Mouse (Mus musculus): ENCODE measurements around the gene Tmem38b. TPM values are rescaled to one million over a fixed set of nuclear protein-coding genes. Genes with fewer than 3 reads are reported as not detected.

Gene Tmem38b
- total and polyA plus RNA-seq, 3 experiments, result 3.1 to 5.9 TPM; not detected in 1

- no peak for TF ChIP-seq CHD2 (IDR thresholded peaks at IDR 0.05; ENCODE audit: low read length)
- no peak for TF ChIP-seq RCOR1 (IDR thresholded peaks at IDR 0.05; ENCODE audit: low read depth, low read length)
- TF ChIP-seq TBP (IDR thresholded peaks at IDR 0.05; ENCODE audit: low read depth, low read length), result no peak
- no peak for TF ChIP-seq TCF12 (IDR thresholded peaks at IDR 0.05; ENCODE audit: low read depth, low read length)
- no peak for TF ChIP-seq POLR2AphosphoS2 (IDR thresholded peaks at IDR 0.05; ENCODE audit: low read length)
- H3K9ac ChIP-seq (ENCODE audit: control insufficient read depth, low read depth, low read length, poor library complexity, severe bottlenecking), result no peak overlapping the region
- no peaks in the 10 kb centered on the region for H3K27me3 ChIP-seq (ENCODE audit: control insufficient read depth in 1 of 2, insufficient read depth in 2 of 2, low read length in 2 of 2)
- peaks cover 0 to 2% of the 10 kb centered on the region in 2 experiments; a peak in 1 of 4 replicates for H3K36me3 ChIP-seq (ENCODE audit: control insufficient read depth in 1 of 2, insufficient read depth in 2 of 2, low read length in 2 of 2)
- no peaks in the 10 kb centered on the region for H3K9me3 ChIP-seq (replicated peaks; ENCODE audit: insufficient read depth, low read length)
- no peak for DNase-seq (ENCODE audit: low read depth, low spot score)
- no peak overlapping the region for H3K27ac ChIP-seq (ENCODE audit: control insufficient read depth, low read depth, low read length)
- H3K4me3 ChIP-seq (ENCODE audit: control insufficient read depth in 1 of 2, insufficient read depth in 1 of 2, low read depth in 2 of 2, low read length in 2 of 2), result no peak overlapping the region
- peaks cover 0 to 3% of the 10 kb centered on the region in 2 experiments; a peak in 2 of 4 replicates for H3K4me1 ChIP-seq (ENCODE audit: control insufficient read depth in 1 of 2, insufficient read depth in 2 of 2, low read length in 2 of 2)
- H3K79me2 ChIP-seq (ENCODE audit: control insufficient read depth, insufficient read depth, low read length, poor library complexity), result no peaks in the 10 kb centered on the region
Observed at GRCm38 (mm10) chr4:53862101-53862500, 36.3 kb downstream of the Tmem38b start.

GRCm38 (mm10) chr4:53864098-53864820 is 38.4 kb downstream of the Tmem38b start:
- Histone ChIP-seq H3K27me3 (ENCODE audit: control insufficient read depth in 1 of 2, insufficient read depth in 2 of 2, low read length in 2 of 2) (no peaks in the 10 kb centered on the region), H3K9me3 (replicated peaks; ENCODE audit: insufficient read depth, low read length) (no peaks in the 10 kb centered on the region), H3K36me3 (ENCODE audit: control insufficient read depth in 1 of 2, insufficient read depth in 2 of 2, low read length in 2 of 2) (peaks cover 0 to 2% of the 10 kb centered on the region in 2 experiments; a peak in 1 of 4 replicates), H3K27ac (ENCODE audit: control insufficient read depth, low read depth, low read length) (no peak overlapping the region), H3K4me1 (ENCODE audit: control insufficient read depth in 1 of 2, insufficient read depth in 2 of 2, low read length in 2 of 2) (peaks cover 0 to 3% of the 10 kb centered on the region in 2 experiments; a peak in 2 of 4 replicates), H3K79me2 (ENCODE audit: control insufficient read depth, insufficient read depth, low read length, poor library complexity) (no peaks in the 10 kb centered on the region), H3K9ac (ENCODE audit: control insufficient read depth, low read depth, low read length, poor library complexity, severe bottlenecking) (no peak overlapping the region), H3K4me3 (ENCODE audit: control insufficient read depth in 1 of 2, insufficient read depth in 1 of 2, low read depth in 2 of 2, low read length in 2 of 2) (no peak overlapping the region)
- no peak for DNase-seq (ENCODE audit: low read depth, low spot score)
- TF ChIP-seq USF2 (IDR thresholded peaks at IDR 0.05; ENCODE audit: borderline replicate concordance in 1 of 2, insufficient read depth in 1 of 2, low read depth in 1 of 2, low read length in 2 of 2), result no peak
- no peak for TF ChIP-seq MAZ (IDR thresholded peaks at IDR 0.05; ENCODE audit: low read depth, low read length)
- no peak for TF ChIP-seq MAX (IDR thresholded peaks at IDR 0.05; ENCODE audit: low read length)
- TF ChIP-seq ELF1 (IDR thresholded peaks at IDR 0.05; ENCODE audit: low read depth, low read length), result no peak
- no peak for TF ChIP-seq MEF2A (IDR thresholded peaks at IDR 0.05; ENCODE audit: extremely low read depth, insufficient replicate concordance, low read depth, low read length, poor library complexity, severe bottlenecking)
- no peak for TF ChIP-seq MXI1 (IDR thresholded peaks at IDR 0.05; ENCODE audit: low read depth, low read length)
- no peak for TF ChIP-seq SMC3 (IDR thresholded peaks at IDR 0.05; ENCODE audit: low read depth, low read length)

- H3K9me3 ChIP-seq (replicated peaks; ENCODE audit: insufficient read depth, low read length), result no peaks in the 10 kb centered on the region
- H3K4me3 ChIP-seq (ENCODE audit: control insufficient read depth in 1 of 2, insufficient read depth in 1 of 2, low read depth in 2 of 2, low read length in 2 of 2), result no peak overlapping the region
- no peaks in the 10 kb centered on the region for H3K36me3 ChIP-seq (ENCODE audit: control insufficient read depth in 1 of 2, insufficient read depth in 2 of 2, low read length in 2 of 2)
- DNase-seq (ENCODE audit: low read depth, low spot score), result no peak
- no peak overlapping the region for H3K9ac ChIP-seq (ENCODE audit: control insufficient read depth, low read depth, low read length, poor library complexity, severe bottlenecking)
- H3K4me1 ChIP-seq (ENCODE audit: control insufficient read depth in 1 of 2, insufficient read depth in 2 of 2, low read length in 2 of 2), result no peaks in the 10 kb centered on the region
- no peaks in the 10 kb centered on the region for H3K79me2 ChIP-seq (ENCODE audit: control insufficient read depth, insufficient read depth, low read length, poor library complexity)
- no peaks in the 10 kb centered on the region for H3K27me3 ChIP-seq (ENCODE audit: control insufficient read depth in 1 of 2, insufficient read depth in 2 of 2, low read length in 2 of 2)
- no peak overlapping the region for H3K27ac ChIP-seq (ENCODE audit: control insufficient read depth, low read depth, low read length)
- no peak for TF ChIP-seq E2F4 (IDR thresholded peaks at IDR 0.05; ENCODE audit: borderline replicate concordance, low read depth, low read length)
- TF ChIP-seq POLR2AphosphoS2 (IDR thresholded peaks at IDR 0.05; ENCODE audit: low read length), result no peak
- TF ChIP-seq NELFE (IDR thresholded peaks at IDR 0.05; ENCODE audit: low read depth, low read length), result no peak
- no peak for TF ChIP-seq CHD2 (IDR thresholded peaks at IDR 0.05; ENCODE audit: low read length)
- TF ChIP-seq EP300 (IDR thresholded peaks at IDR 0.05; ENCODE audit: low read depth in 1 of 2, low read length in 2 of 2), result no peak
- TF ChIP-seq MXI1 (IDR thresholded peaks at IDR 0.05; ENCODE audit: low read depth, low read length), result no peak
- no peak for TF ChIP-seq BHLHE40 (IDR thresholded peaks at IDR 0.05; ENCODE audit: borderline replicate concordance, low read depth, low read length)
- TF ChIP-seq RCOR1 (IDR thresholded peaks at IDR 0.05; ENCODE audit: low read depth, low read length), result no peak
- TF ChIP-seq MYB (IDR thresholded peaks at IDR 0.05; ENCODE audit: low read depth, low read length), result no peak
- TF ChIP-seq RAD21 (IDR thresholded peaks at IDR 0.05; ENCODE audit: low read depth, low read length), result no peak
- no peak for TF ChIP-seq UBTF (IDR thresholded peaks at IDR 0.05; ENCODE audit: borderline replicate concordance, insufficient read depth, low read depth, low read length)
- TF ChIP-seq MYC (IDR thresholded peaks at IDR 0.05; ENCODE audit: low read depth, low read length), result no peak
- no peak for TF ChIP-seq ETS1 (IDR thresholded peaks at IDR 0.05; ENCODE audit: low read depth, low read length)
- no peak for TF ChIP-seq SMC3 (IDR thresholded peaks at IDR 0.05; ENCODE audit: low read depth, low read length)
- TF ChIP-seq ZC3H11A (IDR thresholded peaks at IDR 0.05; ENCODE audit: low read depth, low read length), result no peak
- TF ChIP-seq JUND (IDR thresholded peaks at IDR 0.05; ENCODE audit: low read depth, low read length), result no peak
- TF ChIP-seq MAX (IDR thresholded peaks at IDR 0.05; ENCODE audit: low read length), result no peak
- TF ChIP-seq KAT2A (conservative IDR thresholded peaks at IDR 0.05; ENCODE audit: low read depth, low read length), result no peak
Observed at GRCm38 (mm10) chr4:53866459-53866858, 40.6 kb downstream of the Tmem38b start.

Data from MEL (cell line).